Mouse (Mus musculus): ENCODE results near the gene Slc8a1.

Gene Slc8a1

GRCm38 (mm10) chr17:81416361-81417114 is 321.6 kb downstream of the Slc8a1 start:
- no peak for DNase-seq (ENCODE audit: low read depth)

GRCm38 (mm10) chr17:81412736-81413135 is 325.4 kb downstream of the Slc8a1 start:
- no peak for DNase-seq (ENCODE audit: low read depth)

GRCm38 (mm10) chr17:81404225-81404624 is 334.0 kb downstream of the Slc8a1 start:
- no peak for DNase-seq (ENCODE audit: low read depth)

DNA sequence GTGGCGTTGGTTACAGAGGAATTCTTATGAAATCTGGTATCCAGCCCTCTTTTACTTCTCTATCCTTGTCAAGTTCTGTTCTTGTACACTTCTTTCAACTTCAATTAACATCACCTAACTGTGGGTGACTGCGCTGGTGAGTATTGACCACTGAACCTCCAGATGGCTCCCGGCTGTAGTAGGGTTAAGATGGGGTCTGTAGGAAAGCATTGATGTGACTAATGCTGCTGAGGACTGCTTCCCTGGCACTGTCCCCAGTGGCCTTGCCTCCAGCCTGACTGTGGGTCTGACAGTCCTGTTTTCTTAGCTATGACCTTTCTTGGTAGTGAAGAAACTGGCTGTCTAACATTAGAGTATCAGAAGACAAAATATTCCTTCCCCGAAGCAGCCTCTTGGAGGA is 335.1 kb downstream of the Slc8a1 start:
- DNase-seq (ENCODE audit: low read depth): no peak

- DNase-seq (ENCODE audit: low read depth): peak; percentile 10
These were observed 335.5 kb downstream of the Slc8a1 start for GRCm38 (mm10) chr17:81402636-81403035.

DNA sequence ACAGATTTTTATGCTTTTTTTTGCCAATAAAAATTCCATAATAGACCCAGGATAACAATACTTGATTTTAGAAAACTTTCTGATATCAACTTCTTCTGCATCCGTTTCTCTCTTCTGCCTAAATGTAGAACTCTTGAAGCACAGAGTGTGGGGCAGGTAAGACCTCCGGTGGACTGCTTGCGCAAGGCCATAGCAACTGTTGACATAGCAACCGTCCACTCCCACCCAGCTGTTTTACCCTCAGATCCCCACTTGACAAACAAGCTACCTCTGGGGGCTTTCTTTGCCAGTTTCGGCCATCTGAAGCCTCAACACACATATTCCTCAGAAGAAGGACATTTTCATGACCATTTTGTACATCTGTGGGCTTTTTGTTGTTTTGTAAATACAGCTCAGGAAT is 337.8 kb downstream of the Slc8a1 start:
- no peak for DNase-seq (ENCODE audit: low read depth)

DNA sequence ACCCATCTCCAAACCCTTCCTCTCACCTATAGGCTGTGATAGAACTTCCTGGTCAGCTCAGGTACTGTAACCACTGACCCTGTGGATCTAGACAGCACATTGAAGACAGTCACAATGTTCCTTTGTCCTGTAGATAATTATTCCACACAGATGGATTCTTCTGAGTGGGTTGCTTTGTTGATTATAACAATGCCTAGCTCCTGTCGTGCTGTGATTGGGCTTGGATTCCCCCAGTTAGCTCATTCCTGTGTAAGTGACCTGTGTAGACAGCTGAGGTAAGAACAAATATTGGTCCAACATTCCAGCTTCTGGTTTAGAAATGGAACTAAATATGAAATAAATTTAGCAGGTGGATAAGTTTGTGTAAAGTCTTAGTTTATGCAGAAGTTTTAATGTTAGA is 340.7 kb downstream of the Slc8a1 start:
- no peak for DNase-seq (ENCODE audit: low read depth)

- no peak for DNase-seq (ENCODE audit: low read depth)
These were observed 344.1 kb downstream of the Slc8a1 start for GRCm38 (mm10) chr17:81394124-81394523.

DNA sequence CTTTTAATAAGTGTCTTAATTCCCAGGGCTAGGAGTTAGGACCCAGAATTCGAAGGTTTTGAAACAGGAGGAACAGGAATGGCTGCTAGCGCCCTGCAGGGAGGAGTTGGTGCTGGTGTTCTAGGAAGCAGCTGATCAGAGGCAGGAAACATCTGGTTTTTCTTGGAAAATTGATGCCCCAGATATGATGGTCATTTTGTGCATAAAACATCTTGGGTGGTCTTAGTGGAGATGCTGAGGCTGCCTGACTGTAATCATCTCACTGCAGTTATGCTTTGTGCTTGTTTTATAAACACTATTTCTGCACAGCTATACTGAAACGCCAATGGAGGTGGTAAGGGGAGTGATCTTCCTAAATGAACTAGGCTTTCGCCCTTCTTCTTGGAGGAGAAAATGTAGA is 345.1 kb downstream of the Slc8a1 start:
- no peak for DNase-seq (ENCODE audit: low read depth)

DNA sequence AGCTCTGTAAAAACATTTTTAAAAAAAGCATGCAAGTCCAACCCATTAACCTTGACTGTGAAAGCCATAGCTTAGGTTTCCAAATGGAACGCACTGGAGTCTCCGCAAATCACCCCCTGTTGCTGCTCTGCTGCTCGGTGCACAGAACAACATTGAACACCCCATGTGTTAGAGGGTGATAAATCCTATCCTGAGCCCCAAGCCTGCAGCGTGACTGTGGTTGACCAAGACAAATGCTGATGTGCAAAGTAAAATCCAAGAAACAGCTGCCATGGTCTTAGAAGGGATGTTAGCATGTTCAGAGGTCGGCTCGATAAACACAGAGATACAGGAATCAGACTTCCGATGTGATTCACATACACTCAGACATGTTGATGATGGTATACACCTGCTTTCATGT is 346.7 kb downstream of the Slc8a1 start:
- DNase-seq (ENCODE audit: low read depth): no peak

DNA sequence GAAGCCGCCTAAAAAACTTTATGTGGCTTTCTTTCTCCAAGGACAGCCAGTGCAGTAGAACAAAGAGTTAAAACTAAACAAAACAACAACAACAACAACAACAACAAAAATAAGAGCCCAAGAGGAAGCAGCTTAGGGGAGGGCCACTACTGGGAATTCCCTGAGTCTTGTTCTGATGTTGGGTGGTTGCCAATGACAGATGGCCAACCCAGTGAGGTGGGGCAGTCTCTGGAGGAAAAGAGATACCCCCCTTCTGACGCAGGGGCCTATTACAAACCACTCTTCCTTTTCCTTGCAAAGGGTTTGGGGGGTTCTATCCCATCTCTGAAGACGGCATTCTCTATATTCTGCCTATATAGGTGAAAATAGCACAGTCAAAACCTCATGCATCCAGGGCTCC is 347.4 kb downstream of the Slc8a1 start:
- DNase-seq (ENCODE audit: low read depth): no peak

DNA sequence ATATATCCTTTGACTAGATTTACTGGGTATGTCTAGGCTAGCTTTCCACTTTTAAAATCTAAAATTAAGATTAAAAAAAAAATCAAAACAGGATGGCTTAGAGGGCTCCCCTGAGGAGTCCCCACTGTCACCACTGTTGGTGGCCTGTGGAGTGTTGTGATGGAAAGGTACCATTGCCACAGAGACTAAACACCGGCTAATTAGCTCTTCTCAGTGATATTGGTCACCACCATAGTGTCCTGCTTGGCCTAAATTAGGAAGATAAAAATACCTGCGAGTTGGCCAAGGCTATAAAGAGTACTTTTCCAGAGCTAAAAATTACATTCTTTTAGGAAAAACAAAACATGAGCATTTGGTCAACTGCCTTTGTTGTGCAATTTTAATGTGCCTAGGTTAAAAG is 352.1 kb downstream of the Slc8a1 start:
- DNase-seq (ENCODE audit: low read depth): no peak

GRCm38 (mm10) chr17:81385476-81385875 is 352.7 kb downstream of the Slc8a1 start:
- DNase-seq (ENCODE audit: low read depth): no peak

DNA sequence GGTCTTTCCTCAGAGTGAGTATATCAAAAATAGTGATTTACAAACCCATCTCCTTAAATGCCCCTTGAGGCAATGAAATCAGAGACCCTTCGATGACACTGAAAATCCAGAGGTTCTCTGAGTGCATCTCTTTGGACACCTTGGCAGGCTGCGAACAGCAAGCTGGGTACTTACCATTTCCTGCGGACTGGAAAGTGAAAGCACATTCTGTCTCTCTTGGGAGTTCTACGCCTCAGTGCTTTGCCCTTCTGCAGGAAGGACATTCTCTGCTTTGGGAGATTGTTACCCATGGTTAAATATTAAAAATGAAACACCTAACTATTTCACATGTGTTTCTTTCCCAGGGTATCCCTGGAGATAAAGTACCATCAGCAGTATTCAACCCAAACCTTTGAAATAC is 354.7 kb downstream of the Slc8a1 start:
- DNase-seq (ENCODE audit: low read depth): no peak

GRCm38 (mm10) chr17:81378436-81378835 is 359.7 kb downstream of the Slc8a1 start:
- DNase-seq (ENCODE audit: low read depth): no peak

GRCm38 (mm10) chr17:81377757-81378299 is 360.3 kb downstream of the Slc8a1 start:
- DNase-seq (ENCODE audit: low read depth): no peak

DNA sequence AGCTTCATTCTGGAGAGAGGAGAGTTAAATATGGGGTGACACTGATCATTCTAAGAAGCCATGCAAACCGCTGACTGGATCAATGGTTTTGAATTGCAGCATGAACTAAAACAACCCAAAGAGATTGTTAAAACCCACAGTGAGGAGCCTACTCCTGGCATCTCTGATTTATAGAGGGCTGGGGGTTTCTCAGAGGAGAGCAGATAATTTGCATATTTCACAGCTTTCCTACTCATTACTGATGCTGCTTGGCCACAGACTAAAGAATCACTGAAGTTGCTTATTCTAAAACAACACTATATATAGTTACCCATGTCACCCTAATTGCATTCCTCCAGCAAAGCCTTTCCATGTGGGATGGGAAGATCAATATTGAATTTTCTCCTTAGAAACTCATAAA is 361.0 kb downstream of the Slc8a1 start:
- DNase-seq (ENCODE audit: low read depth): no peak

GRCm38 (mm10) chr17:81375901-81376300 is 362.3 kb downstream of the Slc8a1 start:
- no peak for DNase-seq (ENCODE audit: low read depth)

DNA sequence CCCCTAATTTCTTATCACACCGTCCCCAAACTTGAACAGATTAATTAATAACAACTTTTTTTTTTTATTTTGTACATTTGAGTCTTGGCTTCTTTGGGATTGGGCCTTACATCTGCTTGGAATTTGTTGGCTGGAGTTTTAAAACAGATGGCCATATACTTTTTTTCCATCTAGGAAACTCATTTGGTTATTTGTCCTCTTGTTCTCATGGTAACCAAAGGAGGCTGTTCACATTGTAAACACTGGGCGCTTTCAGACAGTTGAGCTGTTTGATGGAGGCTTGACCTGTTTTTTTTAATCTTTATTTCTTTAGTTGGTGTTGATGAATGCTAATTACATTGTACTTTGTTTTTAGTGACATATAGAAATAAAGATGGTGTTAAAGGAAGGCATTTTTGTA is 369.1 kb downstream of the Slc8a1 start:
- no peak for DNase-seq (ENCODE audit: low read depth)

- DNase-seq (ENCODE audit: low read depth): no peak
These were observed 369.7 kb downstream of the Slc8a1 start for GRCm38 (mm10) chr17:81368503-81368902.

DNA sequence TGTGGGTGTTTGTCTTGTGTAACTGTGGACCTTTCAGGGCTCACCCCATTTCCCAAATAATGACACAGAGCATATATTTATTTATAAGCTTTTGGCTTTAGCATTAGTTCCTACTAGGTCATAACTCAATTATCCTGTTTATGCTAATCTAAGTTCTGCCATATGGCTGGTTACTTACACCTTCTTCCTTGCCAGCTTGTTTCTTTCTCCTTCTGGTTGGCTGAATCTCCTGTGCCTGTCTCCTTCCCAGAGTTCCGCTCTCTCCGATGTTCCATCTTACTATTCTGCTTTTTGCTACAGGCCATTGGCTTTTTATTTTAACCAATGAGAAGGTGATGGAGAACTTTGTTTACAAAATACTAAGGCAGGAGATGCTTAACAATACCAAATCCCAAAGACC is 374.8 kb downstream of the Slc8a1 start:
- no peak for DNase-seq (ENCODE audit: low read depth)

- no peak for DNase-seq (ENCODE audit: low read depth)
These were observed 377.6 kb downstream of the Slc8a1 start for GRCm38 (mm10) chr17:81360571-81360970.

GRCm38 (mm10) chr17:81360032-81360431 is 378.1 kb downstream of the Slc8a1 start:
- no peak for DNase-seq (ENCODE audit: low read depth)
